Mouse (Mus musculus): ENCODE results near the gene Wnt9b. TPM values are rescaled to one million over a fixed set of nuclear protein-coding genes. Genes with fewer than 3 reads are reported as not detected.
"Not testable (repeated sequence)": the region's sequence is repeated elsewhere in the genome, so short reads cannot be mapped to it uniquely, and the experiment has no call there.

Wnt9b gene
- polyA plus RNA-seq, 1 experiment from 2014 or later: 4.8 TPM

GRCm38 (mm10) chr11:103760891-103761290 lies 11.3 kb upstream of the Wnt9b start:
- not testable (repeated sequence) for H3K27ac ChIP-seq; ATAC-seq (ENCODE audit: insufficient number of reproducible peaks, insufficient read depth, low FRiP score, low TSS enrichment, low read depth); H3K4me3 ChIP-seq; H3K9me3 ChIP-seq; H3K4me1 ChIP-seq; H3K36me3 ChIP-seq; H3K9ac ChIP-seq; H3K4me2 ChIP-seq; H3K27me3 ChIP-seq
- WGBS: 87% methylated on average over 5 of the region's 5 CpGs

- no peaks in the 10 kb centered on the region for H3K4me1 ChIP-seq
- no peak overlapping the region for H3K27ac ChIP-seq
- WGBS: 57% methylated on average over 7 of the region's 7 CpGs
- H3K4me3 ChIP-seq: no peak overlapping the region
- ATAC-seq (ENCODE audit: insufficient number of reproducible peaks, insufficient read depth, low FRiP score, low TSS enrichment, low read depth): no peak
- no peaks in the 10 kb centered on the region for H3K36me3 ChIP-seq
- H3K4me2 ChIP-seq: no peak overlapping the region
- H3K9me3 ChIP-seq: no peaks in the 10 kb centered on the region
- peaks cover 7% of the 10 kb centered on the region for H3K27me3 ChIP-seq
- H3K9ac ChIP-seq: no peak overlapping the region
These were observed 10.5 kb upstream of the Wnt9b start for GRCm38 (mm10) chr11:103760101-103760500.

DNA sequence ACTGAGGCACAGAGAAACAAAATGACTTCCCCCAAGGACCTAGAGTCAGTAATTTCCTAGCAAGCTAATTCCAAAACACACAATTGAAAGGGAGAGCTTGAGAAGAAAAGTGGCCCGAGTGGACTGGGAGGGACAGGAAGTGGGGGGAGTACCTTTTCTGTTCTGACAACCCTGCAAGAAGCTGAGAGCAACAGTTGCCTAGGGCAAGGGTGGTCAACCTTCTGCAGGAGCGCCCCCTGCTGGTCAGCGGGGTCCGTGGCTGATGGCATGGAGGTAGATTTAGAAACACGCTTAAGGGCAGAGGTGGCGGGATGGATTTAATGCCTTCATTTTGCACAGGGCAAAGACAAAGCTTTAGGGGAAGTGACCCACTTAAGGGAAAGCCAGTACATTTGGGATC lies 9.1 kb upstream of the Wnt9b start:
- Histone ChIP-seq H3K9me3 (no peaks in the 10 kb centered on the region), H3K9ac (no peak overlapping the region), H3K4me3 (no peak overlapping the region), H3K27ac (no peak overlapping the region), H3K27me3 (peaks cover 10% of the 10 kb centered on the region), H3K36me3 (no peaks in the 10 kb centered on the region), H3K4me2 (no peak overlapping the region), H3K4me1 (no peaks in the 10 kb centered on the region)
- 6% methylated on average over 6 of the region's 6 CpGs for WGBS
- no peak for ATAC-seq (ENCODE audit: insufficient number of reproducible peaks, insufficient read depth, low FRiP score, low TSS enrichment, low read depth)

- Histone ChIP-seq H3K27ac (no peak overlapping the region), H3K4me2 (no peak overlapping the region), H3K9me3 (no peaks in the 10 kb centered on the region), H3K4me1 (no peaks in the 10 kb centered on the region), H3K36me3 (no peaks in the 10 kb centered on the region), H3K27me3 (peaks cover 16% of the 10 kb centered on the region), H3K4me3 (no peak overlapping the region), H3K9ac (no peak overlapping the region)
- 43% methylated on average over 11 of the region's 11 CpGs for WGBS
- no peak for ATAC-seq (ENCODE audit: insufficient number of reproducible peaks, insufficient read depth, low FRiP score, low TSS enrichment, low read depth)
These were observed 8.4 kb upstream of the Wnt9b start for GRCm38 (mm10) chr11:103758054-103758453.

DNA sequence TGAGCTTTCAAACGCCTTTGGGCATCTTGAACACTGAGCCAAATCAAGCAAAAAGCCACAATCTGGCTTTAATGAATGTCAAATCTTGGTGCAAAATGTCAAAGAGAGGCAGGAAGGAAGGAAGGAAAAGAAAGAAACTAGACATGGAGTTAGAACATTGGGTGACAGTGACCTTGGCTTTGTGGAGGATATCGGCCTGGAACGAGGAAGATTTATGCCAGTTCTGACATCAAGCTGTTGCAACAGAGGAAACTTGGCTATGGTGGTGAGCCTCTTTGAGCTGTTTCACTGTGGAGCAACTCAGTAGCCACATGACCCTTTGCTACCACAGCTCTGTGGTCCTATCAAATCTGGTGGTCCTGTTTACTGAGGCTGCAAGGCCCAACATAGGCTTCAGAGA lies 991 bp upstream of the Wnt9b start:
- Histone ChIP-seq H3K27me3 (peaks cover 82% of the 10 kb centered on the region), H3K9me3 (no peaks in the 10 kb centered on the region), H3K4me1 (peaks cover 14% of the 10 kb centered on the region), H3K4me3 (no peak overlapping the region), H3K4me2 (no peak overlapping the region), H3K36me3 (no peaks in the 10 kb centered on the region), H3K9ac (no peak overlapping the region), H3K27ac (no peak overlapping the region)
- 54% methylated on average over 3 of the region's 3 CpGs for WGBS
- no peak for ATAC-seq (ENCODE audit: insufficient number of reproducible peaks, insufficient read depth, low FRiP score, low TSS enrichment, low read depth)

- Histone ChIP-seq H3K4me3 (no peak overlapping the region), H3K4me1 (0 out of 2 replicates have a peak, but pooled peaks cover 16% of the 10 kb centered on the region)
- no peak for ATAC-seq (ENCODE audit: insufficient number of reproducible peaks, insufficient read depth, low FRiP score, low TSS enrichment, low read depth)
These were observed 14.4 kb downstream of the Wnt9b start for GRCm38 (mm10) chr11:103735046-103735781.

DNA sequence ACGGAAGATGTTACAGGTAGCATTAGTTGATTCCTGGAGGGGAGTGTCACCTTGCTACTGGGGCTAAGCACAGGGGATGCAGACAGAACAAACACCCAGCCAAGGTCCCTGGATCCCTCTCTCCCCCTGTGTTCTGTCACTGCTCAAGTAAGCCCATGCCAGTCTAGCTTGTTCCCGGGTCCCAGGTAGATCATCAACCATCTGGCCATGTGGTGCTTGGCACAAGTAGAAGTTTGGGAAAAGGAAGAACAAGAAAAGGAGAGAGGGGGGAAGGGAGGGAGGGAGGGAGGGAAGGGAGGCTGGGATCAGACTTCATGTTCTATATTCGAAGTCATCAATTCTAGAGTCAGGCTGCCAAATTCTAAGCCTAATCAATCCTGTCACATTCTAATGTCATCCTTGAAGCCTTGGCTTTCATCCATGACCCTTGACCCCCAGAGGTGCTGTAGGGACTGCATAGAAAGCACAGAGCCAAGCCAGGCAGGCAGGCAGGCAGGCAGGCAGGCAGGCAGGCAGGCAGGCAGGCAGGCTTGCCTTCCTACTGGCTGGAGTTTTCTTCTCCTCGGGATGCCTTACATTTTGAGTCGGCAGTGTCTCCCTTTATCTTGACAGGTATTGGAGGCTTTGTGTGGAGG lies 15.1 kb downstream of the Wnt9b start:
- ATAC-seq (ENCODE audit: insufficient number of reproducible peaks, insufficient read depth, low FRiP score, low TSS enrichment, low read depth): no peak
- 73% methylated on average over 5 of the region's 5 CpGs for WGBS
- Histone ChIP-seq H3K27me3 (peaks cover 14% of the 10 kb centered on the region), H3K36me3 (no peaks in the 10 kb centered on the region), H3K27ac (no peak overlapping the region), H3K9me3 (no peaks in the 10 kb centered on the region), H3K4me3 (no peak overlapping the region), H3K9ac (no peak overlapping the region), H3K4me1 (0 out of 2 replicates have a peak, but pooled peaks cover 16% of the 10 kb centered on the region), H3K4me2 (no peak overlapping the region)

More at GRCm38 (mm10) chr11:103735046-103735781, 14.4 kb downstream of the Wnt9b start:
- no peak overlapping the region for H3K27ac ChIP-seq
- no peak overlapping the region for H3K4me2 ChIP-seq
- 67% methylated on average over 19 of the region's 19 CpGs for WGBS
- peaks cover 8% of the 10 kb centered on the region for H3K27me3 ChIP-seq
- no peaks in the 10 kb centered on the region for H3K9me3 ChIP-seq
- H3K36me3 ChIP-seq: no peaks in the 10 kb centered on the region
- no peak overlapping the region for H3K9ac ChIP-seq

GRCm38 (mm10) chr11:103733961-103734360 lies 15.7 kb downstream of the Wnt9b start:
- no peaks in the 10 kb centered on the region for H3K36me3 ChIP-seq
- no peak for ATAC-seq (ENCODE audit: insufficient number of reproducible peaks, insufficient read depth, low FRiP score, low TSS enrichment, low read depth)
- H3K9me3 ChIP-seq: no peaks in the 10 kb centered on the region
- H3K27ac ChIP-seq: no peak overlapping the region
- 81% methylated on average over 2 of the region's 2 CpGs for WGBS
- no peak overlapping the region for H3K4me2 ChIP-seq
- H3K4me3 ChIP-seq: no peak overlapping the region
- H3K27me3 ChIP-seq: peaks cover 17% of the 10 kb centered on the region
- no peak overlapping the region for H3K9ac ChIP-seq
- 0 out of 2 replicates have a peak, but pooled peaks cover 16% of the 10 kb centered on the region for H3K4me1 ChIP-seq

DNA sequence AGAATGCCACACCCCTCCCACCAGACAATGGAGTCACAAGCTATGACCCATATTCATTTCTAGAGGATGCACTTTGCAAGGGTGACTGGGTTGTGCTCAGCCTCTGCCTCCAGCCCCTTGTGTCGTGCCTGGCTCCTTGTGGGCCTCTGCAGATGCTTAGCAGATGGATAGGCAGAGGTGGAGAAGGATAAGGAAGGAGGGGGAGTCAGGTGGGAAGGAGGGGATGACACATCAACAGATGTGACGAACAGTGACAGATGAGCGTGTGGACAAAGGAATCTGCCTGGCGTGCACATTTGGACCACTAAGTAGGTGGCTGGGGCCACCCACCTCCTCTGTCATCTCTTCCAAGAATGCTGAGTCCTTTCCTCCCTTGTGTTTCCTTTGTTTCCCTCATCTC lies 16.6 kb downstream of the Wnt9b start:
- no peak overlapping the region for H3K4me2 ChIP-seq
- WGBS: 55% methylated on average over 4 of the region's 4 CpGs
- no peak for ATAC-seq (ENCODE audit: insufficient number of reproducible peaks, insufficient read depth, low FRiP score, low TSS enrichment, low read depth)
- 0 out of 2 replicates have a peak, but pooled peaks cover 16% of the 10 kb centered on the region for H3K4me1 ChIP-seq
- no peaks in the 10 kb centered on the region for H3K9me3 ChIP-seq
- H3K27ac ChIP-seq: no peak overlapping the region
- no peak overlapping the region for H3K9ac ChIP-seq
- H3K4me3 ChIP-seq: no peak overlapping the region
- peaks cover 17% of the 10 kb centered on the region for H3K27me3 ChIP-seq
- H3K36me3 ChIP-seq: no peaks in the 10 kb centered on the region

DNA sequence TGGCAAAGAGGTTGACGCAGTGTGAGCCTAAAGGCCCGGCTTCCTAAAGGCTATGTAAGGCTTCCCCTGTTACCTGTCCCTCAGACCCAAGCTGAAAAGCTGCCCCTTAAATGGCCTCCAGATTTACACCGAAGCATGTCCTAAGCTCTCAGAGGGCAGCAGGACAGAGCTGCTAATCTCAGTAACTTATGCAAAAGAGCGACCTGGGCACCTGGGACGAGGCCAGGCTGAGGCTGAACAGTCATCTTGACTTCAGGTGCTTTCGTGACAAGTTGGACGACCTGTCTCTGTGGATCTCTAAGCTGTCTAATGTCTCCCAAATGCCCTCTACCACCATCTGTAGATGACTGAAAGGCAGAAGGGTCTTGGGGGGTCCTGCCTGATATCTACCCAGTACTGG lies 17.3 kb downstream of the Wnt9b start:
- H3K4me3 ChIP-seq: no peak overlapping the region
- 0 out of 2 replicates have a peak, but pooled peaks cover 16% of the 10 kb centered on the region for H3K4me1 ChIP-seq
- H3K27ac ChIP-seq: no peak overlapping the region
- ATAC-seq (ENCODE audit: insufficient number of reproducible peaks, insufficient read depth, low FRiP score, low TSS enrichment, low read depth): no peak
- peaks cover 17% of the 10 kb centered on the region for H3K27me3 ChIP-seq
- no peaks in the 10 kb centered on the region for H3K9me3 ChIP-seq
- WGBS: 77% methylated on average over 7 of the region's 7 CpGs
- H3K4me2 ChIP-seq: no peak overlapping the region
- H3K9ac ChIP-seq: no peak overlapping the region
- no peaks in the 10 kb centered on the region for H3K36me3 ChIP-seq

DNA sequence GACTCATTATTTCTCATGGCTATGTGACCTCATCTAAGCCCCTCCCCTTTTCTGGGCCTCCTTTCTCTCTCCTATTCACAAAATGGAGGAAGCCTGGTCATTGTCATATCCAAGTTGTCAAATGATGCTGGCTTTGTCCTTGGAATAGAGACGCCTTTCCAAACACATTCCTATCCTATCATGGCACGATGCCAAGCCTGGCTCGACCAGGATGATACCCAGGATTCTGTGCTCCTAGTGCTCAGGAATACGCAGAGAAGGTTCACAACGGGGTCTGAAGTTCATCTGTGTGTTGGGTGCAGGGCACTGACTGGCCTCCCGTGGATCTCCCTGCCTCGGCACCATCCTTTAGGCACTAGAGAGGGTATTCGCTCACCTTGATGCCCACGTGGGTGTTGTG lies 18.0 kb downstream of the Wnt9b start:
- Histone ChIP-seq H3K4me1 (0 out of 2 replicates have a peak, but pooled peaks cover 16% of the 10 kb centered on the region), H3K27ac (no peak overlapping the region), H3K9me3 (no peaks in the 10 kb centered on the region), H3K4me2 (no peak overlapping the region), H3K27me3 (peaks cover 17% of the 10 kb centered on the region), H3K4me3 (no peak overlapping the region), H3K36me3 (no peaks in the 10 kb centered on the region), H3K9ac (no peak overlapping the region)
- ATAC-seq (ENCODE audit: insufficient number of reproducible peaks, insufficient read depth, low FRiP score, low TSS enrichment, low read depth): no peak
- 82% methylated on average over 9 of the region's 9 CpGs for WGBS

All from embryonic facial prominence, embryonic 13.5 days (tissue).